ENCODE assay signal across 14 mouse cellular contexts in genomic region chr19:40489633-40490032, GRCm38 (mm10). TPM values are rescaled to one million over a fixed set of nuclear protein-coding genes. Genes with fewer than 3 reads are reported as not detected.
DNase-seq lines count a peak whose midpoint lies in the region; ATAC-seq lines count a peak whose summit lies in the region.
"Had no signal": no experiment of that assay in that cellular context is flagged by ENCODE, and none has a peak within 500 bp of the region (broad histone marks: within the 10 kb centered on the region; RNA-seq: fewer than 3 reads in every experiment).

No protein-coding gene starts in this region.

- WGBS in heart, embryonic 16.5 days = 64% methylated on average over 6 of the region's 6 CpGs
- 48% methylated on average over 6 of the region's 6 CpGs for WGBS in heart, embryonic 11.5 days (ENCODE audit: insufficient replicate concordance)
- 67% methylated on average over 6 of the region's 6 CpGs for WGBS in lung, embryonic 15.5 days
- 67% methylated on average over 6 of the region's 6 CpGs for WGBS in intestine, embryonic 15.5 days
- 21% methylated on average over 6 of the region's 6 CpGs for WGBS in liver, embryonic 16.5 days (ENCODE audit: insufficient replicate concordance)

- H3K27me3 ChIP-seq in heart, embryonic 16.5 days (ENCODE audit: control insufficient read depth, insufficient read depth, low read length) = no peaks in the 10 kb centered on the region
- H3K27me3 ChIP-seq in heart, embryonic 11.5 days (ENCODE audit: control insufficient read depth, insufficient read depth, low read length) = no peaks in the 10 kb centered on the region
- H3K27me3 ChIP-seq in lung, embryonic 15.5 days = no peaks in the 10 kb centered on the region
- no peaks in the 10 kb centered on the region for H3K27me3 ChIP-seq in intestine, embryonic 15.5 days (replicated peaks)
- no peaks in the 10 kb centered on the region for H3K27me3 ChIP-seq in liver, embryonic 16.5 days (ENCODE audit: control insufficient read depth, insufficient read depth, low read depth, low read length)
- H3K27me3 ChIP-seq: forebrain, embryonic 12.5 days; limb, embryonic 12.5 days had no signal

- H3K4me3 ChIP-seq in heart, embryonic 16.5 days (ENCODE audit: low read length) = no peak overlapping the region
- no peak overlapping the region for H3K4me3 ChIP-seq in heart, embryonic 11.5 days (ENCODE audit: low read depth, low read length)
- no peak overlapping the region for H3K4me3 ChIP-seq in lung, embryonic 15.5 days
- no peak overlapping the region for H3K4me3 ChIP-seq in intestine, embryonic 15.5 days (replicated peaks)
- 0 out of 2 replicates have a peak overlapping the region, but pooled peaks have one; percentile 5 for H3K4me3 ChIP-seq in liver, embryonic 16.5 days (ENCODE audit: low read depth, low read length)
- H3K4me3 ChIP-seq: forebrain, embryonic 12.5 days; limb, embryonic 12.5 days had no signal

- 0 out of 2 replicates have a peak overlapping the region, but pooled peaks have one; percentile 9 for H3K27ac ChIP-seq in heart, embryonic 16.5 days (ENCODE audit: low read length)
- H3K27ac ChIP-seq in heart, embryonic 11.5 days (ENCODE audit: low read depth, low read length) = no peak overlapping the region
- H3K27ac ChIP-seq in lung, embryonic 15.5 days = peak overlapping the region; percentile 56; the same call in 1 of the 2 replicates
- H3K27ac ChIP-seq in intestine, embryonic 15.5 days = 0 out of 2 replicates have a peak overlapping the region, but pooled peaks have one; percentile 73
- H3K27ac ChIP-seq in liver, embryonic 16.5 days (ENCODE audit: low read length) = no peak overlapping the region
- H3K27ac ChIP-seq: forebrain, embryonic 12.5 days; limb, embryonic 12.5 days had no signal

- DNase-seq in lung, postnatal 25 days (ENCODE audit: low spot score) = no peak
- DNase-seq in adrenal gland, postnatal 4 days (ENCODE audit: low spot score in 2 of 2) = no peak
- DNase-seq in frontal cortex, postnatal 36 days (ENCODE audit: low spot score in 2 of 2) = no peak
- DNase-seq: cerebellum, postnatal 14 days; kidney, postnatal 14 days; layer of hippocampus, postnatal 36 days had no signal

- no peak overlapping the region for H3K4me2 ChIP-seq in heart, embryonic 16.5 days (ENCODE audit: low read depth, low read length)
- no peak overlapping the region for H3K4me2 ChIP-seq in heart, embryonic 11.5 days
- no peak overlapping the region for H3K4me2 ChIP-seq in lung, embryonic 15.5 days
- no peak overlapping the region for H3K4me2 ChIP-seq in intestine, embryonic 15.5 days (replicated peaks)
- peak overlapping the region; percentile 50 for H3K4me2 ChIP-seq in liver, embryonic 16.5 days (ENCODE audit: low read depth, low read length)
- H3K4me2 ChIP-seq: forebrain, embryonic 12.5 days; limb, embryonic 12.5 days had no signal

- no peak overlapping the region for H3K9ac ChIP-seq in heart, embryonic 16.5 days (ENCODE audit: low read length)
- no peak overlapping the region for H3K9ac ChIP-seq in heart, embryonic 11.5 days (ENCODE audit: low read depth, low read length)
- no peak overlapping the region for H3K9ac ChIP-seq in lung, embryonic 15.5 days
- no peak overlapping the region for H3K9ac ChIP-seq in intestine, embryonic 15.5 days
- no peak overlapping the region for H3K9ac ChIP-seq in liver, embryonic 16.5 days (ENCODE audit: low read depth, low read length)
- H3K9ac ChIP-seq: forebrain, embryonic 12.5 days had no signal

- H3K4me1 ChIP-seq in heart, embryonic 16.5 days (ENCODE audit: control insufficient read depth, insufficient read depth, low read length) = peaks cover 71% of the 10 kb centered on the region
- peaks cover 63% of the 10 kb centered on the region for H3K4me1 ChIP-seq in heart, embryonic 11.5 days (ENCODE audit: control insufficient read depth, insufficient read depth, low read length)
- H3K4me1 ChIP-seq in lung, embryonic 15.5 days = peaks cover 60% of the 10 kb centered on the region
- peaks cover 44% of the 10 kb centered on the region for H3K4me1 ChIP-seq in intestine, embryonic 15.5 days (replicated peaks)
- peaks cover 37% of the 10 kb centered on the region for H3K4me1 ChIP-seq in liver, embryonic 16.5 days (ENCODE audit: control insufficient read depth, low read depth, low read length)

- H3K36me3 ChIP-seq in heart, embryonic 16.5 days (ENCODE audit: control insufficient read depth, insufficient read depth) = no peaks in the 10 kb centered on the region
- H3K36me3 ChIP-seq in heart, embryonic 11.5 days (ENCODE audit: control insufficient read depth, insufficient read depth, low read length) = no peaks in the 10 kb centered on the region
- H3K36me3 ChIP-seq in lung, embryonic 15.5 days = no peaks in the 10 kb centered on the region
- H3K36me3 ChIP-seq in intestine, embryonic 15.5 days = no peaks in the 10 kb centered on the region
- no peaks in the 10 kb centered on the region for H3K36me3 ChIP-seq in liver, embryonic 16.5 days (ENCODE audit: control insufficient read depth, insufficient read depth)
- H3K36me3 ChIP-seq: forebrain, embryonic 12.5 days; limb, embryonic 12.5 days had no signal

- no peaks in the 10 kb centered on the region for H3K9me3 ChIP-seq in heart, embryonic 16.5 days (replicated peaks; ENCODE audit: control insufficient read depth, low read length)
- H3K9me3 ChIP-seq in heart, embryonic 11.5 days (replicated peaks; ENCODE audit: control insufficient read depth, low read length) = no peaks in the 10 kb centered on the region
- H3K9me3 ChIP-seq in lung, embryonic 15.5 days = no peaks in the 10 kb centered on the region
- no peaks in the 10 kb centered on the region for H3K9me3 ChIP-seq in intestine, embryonic 15.5 days
- no peaks in the 10 kb centered on the region for H3K9me3 ChIP-seq in liver, embryonic 16.5 days (replicated peaks; ENCODE audit: control insufficient read depth, low read length)
- H3K9me3 ChIP-seq: forebrain, embryonic 12.5 days; limb, embryonic 12.5 days had no signal

- ATAC-seq in heart, embryonic 16.5 days (replicated peaks; ENCODE audit: extremely low read depth, insufficient read depth, low FRiP score) = no peak
- ATAC-seq in heart, embryonic 11.5 days (replicated peaks; ENCODE audit: insufficient number of reproducible peaks, low FRiP score, low TSS enrichment) = no peak
- no peak for ATAC-seq in lung, embryonic 15.5 days (ENCODE audit: borderline replicate concordance, extremely low read depth, low FRiP score, low TSS enrichment)
- ATAC-seq in intestine, embryonic 15.5 days = no peak
- ATAC-seq in liver, embryonic 16.5 days (ENCODE audit: low read depth) = peak; percentile 37; the same call in 1 of the 2 replicates
- ATAC-seq: CD4-positive, CD25-positive, alpha-beta regulatory T cell, adult 4 months had no signal

RNA-seq across cellular contexts. Expression of gene Sorbs1, which starts 23.9 kb away (rescaled TPM):
- polyA plus RNA-seq in heart, embryonic 16.5 days (2015; fragmentation: Nextera tagmentation; extraction: Ambion mirVana) = 141 and 152 TPM in 2 replicates
- 90.6 and 93.6 TPM in 2 replicates for polyA plus RNA-seq in heart, embryonic 11.5 days (2014; fragmentation: Nextera tagmentation; extraction: Ambion mirVana)
- 44.8 and 45.6 TPM in 2 replicates for polyA plus RNA-seq in lung, embryonic 15.5 days (2015; fragmentation: Nextera tagmentation; extraction: Ambion mirVana)
- polyA plus RNA-seq in intestine, embryonic 15.5 days (2015; fragmentation: Nextera tagmentation; extraction: Ambion mirVana) = 72.1 and 76.3 TPM in 2 replicates
- polyA plus RNA-seq in liver, embryonic 16.5 days (2015; fragmentation: Nextera tagmentation; extraction: Ambion mirVana) = 37.7 and 39.6 TPM in 2 replicates
- 10 to 100 TPM; 59.6 to 69.4 TPM for total RNA-seq in adrenal gland, postnatal 4 days (2021)

Comparison
In these comparisons a context has a peak if more than half of its experiments do, and no peak if none do; other contexts are left out.
1. H3K27ac ChIP-seq: peak in heart, embryonic 16.5 days (single experiment), lung, embryonic 15.5 days (single experiment) and intestine, embryonic 15.5 days (single experiment); none in heart, embryonic 11.5 days (single experiment) and liver, embryonic 16.5 days (single experiment).